Mouse (Mus musculus): ENCODE results near the gene Rora. TPM values are rescaled to one million over a fixed set of nuclear protein-coding genes. Genes with fewer than 3 reads are reported as not detected.

Gene Rora
- polyA plus RNA-seq, 1 experiment: 0.85 TPM

GRCm38 (mm10) chr9:68963898-68964297 lies 310.3 kb downstream of the Rora start:
- TF ChIP-seq POLR2A (IDR thresholded peaks at IDR 0.05; ENCODE audit: borderline replicate concordance, control insufficient read depth, low read depth, low read length) (no peak), CTCF (IDR thresholded peaks at IDR 0.05; ENCODE audit: control insufficient read depth, insufficient read depth, low read length) (no peak)
- no peak overlapping the region for H3K4me3 ChIP-seq (replicated peaks; ENCODE audit: control insufficient read depth, low read depth, low read length)
- 83% methylated on average over 5 of the region's 5 CpGs for WGBS
- H3K27ac ChIP-seq (ENCODE audit: control insufficient read depth, insufficient read depth, low read depth, low read length, poor library complexity): no peak overlapping the region
- no peaks in the 10 kb centered on the region for H3K4me1 ChIP-seq (ENCODE audit: control insufficient read depth, insufficient read depth, low read length)

GRCm38 (mm10) chr9:68966540-68966939 lies 313.0 kb downstream of the Rora start:
- Histone ChIP-seq H3K4me3 (replicated peaks; ENCODE audit: control insufficient read depth, low read depth, low read length) (no peak overlapping the region), H3K4me1 (ENCODE audit: control insufficient read depth, insufficient read depth, low read length) (no peaks in the 10 kb centered on the region), H3K27ac (ENCODE audit: control insufficient read depth, insufficient read depth, low read depth, low read length, poor library complexity) (no peak overlapping the region)
- TF ChIP-seq POLR2A (IDR thresholded peaks at IDR 0.05; ENCODE audit: borderline replicate concordance, control insufficient read depth, low read depth, low read length) (no peak), CTCF (IDR thresholded peaks at IDR 0.05; ENCODE audit: control insufficient read depth, insufficient read depth, low read length) (no peak)
- WGBS: 58% methylated on average over 13 of the region's 13 CpGs

- TF ChIP-seq CTCF (IDR thresholded peaks at IDR 0.05; ENCODE audit: control insufficient read depth, insufficient read depth, low read length) (no peak), POLR2A (IDR thresholded peaks at IDR 0.05; ENCODE audit: borderline replicate concordance, control insufficient read depth, low read depth, low read length) (no peak)
- no peaks in the 10 kb centered on the region for H3K4me1 ChIP-seq (ENCODE audit: control insufficient read depth, insufficient read depth, low read length)
- H3K27ac ChIP-seq (ENCODE audit: control insufficient read depth, insufficient read depth, low read depth, low read length, poor library complexity): no peak overlapping the region
- H3K4me3 ChIP-seq (replicated peaks; ENCODE audit: control insufficient read depth, low read depth, low read length): no peak overlapping the region
- 82% methylated on average over 6 of the region's 6 CpGs for WGBS
Measured at GRCm38 (mm10) chr9:68970074-68970473, 316.5 kb downstream of the Rora start.

GRCm38 (mm10) chr9:68972277-68972676 lies 318.7 kb downstream of the Rora start:
- WGBS: 79% methylated on average over 7 of the region's 7 CpGs
- TF ChIP-seq POLR2A (IDR thresholded peaks at IDR 0.05; ENCODE audit: borderline replicate concordance, control insufficient read depth, low read depth, low read length): no peak
- TF ChIP-seq CTCF (IDR thresholded peaks at IDR 0.05; ENCODE audit: control insufficient read depth, insufficient read depth, low read length): no peak
- no peaks in the 10 kb centered on the region for H3K4me1 ChIP-seq (ENCODE audit: control insufficient read depth, insufficient read depth, low read length)
- H3K27ac ChIP-seq (ENCODE audit: control insufficient read depth, insufficient read depth, low read depth, low read length, poor library complexity): no peak overlapping the region
- H3K4me3 ChIP-seq (replicated peaks; ENCODE audit: control insufficient read depth, low read depth, low read length): no peak overlapping the region

- H3K27ac ChIP-seq (ENCODE audit: control insufficient read depth, insufficient read depth, low read depth, low read length, poor library complexity): no peak overlapping the region
- WGBS: 81% methylated on average over 2 of the region's 2 CpGs
- H3K4me3 ChIP-seq (replicated peaks; ENCODE audit: control insufficient read depth, low read depth, low read length): no peak overlapping the region
- TF ChIP-seq CTCF (IDR thresholded peaks at IDR 0.05; ENCODE audit: control insufficient read depth, insufficient read depth, low read length) (no peak), POLR2A (IDR thresholded peaks at IDR 0.05; ENCODE audit: borderline replicate concordance, control insufficient read depth, low read depth, low read length) (no peak)
- H3K4me1 ChIP-seq (ENCODE audit: control insufficient read depth, insufficient read depth, low read length): no peaks in the 10 kb centered on the region
Measured at GRCm38 (mm10) chr9:68974517-68974916, 320.9 kb downstream of the Rora start.

- Histone ChIP-seq H3K4me1 (ENCODE audit: control insufficient read depth, insufficient read depth, low read length) (no peaks in the 10 kb centered on the region), H3K4me3 (replicated peaks; ENCODE audit: control insufficient read depth, low read depth, low read length) (no peak overlapping the region), H3K27ac (ENCODE audit: control insufficient read depth, insufficient read depth, low read depth, low read length, poor library complexity) (no peak overlapping the region)
- TF ChIP-seq CTCF (IDR thresholded peaks at IDR 0.05; ENCODE audit: control insufficient read depth, insufficient read depth, low read length) (no peak), POLR2A (IDR thresholded peaks at IDR 0.05; ENCODE audit: borderline replicate concordance, control insufficient read depth, low read depth, low read length) (no peak)
- WGBS: 77% methylated on average over 5 of the region's 5 CpGs
Measured at GRCm38 (mm10) chr9:68976136-68976535, 322.6 kb downstream of the Rora start.

- no peak overlapping the region for H3K4me3 ChIP-seq (replicated peaks; ENCODE audit: control insufficient read depth, low read depth, low read length)
- 81% methylated on average over 4 of the region's 4 CpGs for WGBS
- no peaks in the 10 kb centered on the region for H3K4me1 ChIP-seq (ENCODE audit: control insufficient read depth, insufficient read depth, low read length)
- H3K27ac ChIP-seq (ENCODE audit: control insufficient read depth, insufficient read depth, low read depth, low read length, poor library complexity): no peak overlapping the region
- TF ChIP-seq CTCF (IDR thresholded peaks at IDR 0.05; ENCODE audit: control insufficient read depth, insufficient read depth, low read length): no peak
- no peak for TF ChIP-seq POLR2A (IDR thresholded peaks at IDR 0.05; ENCODE audit: borderline replicate concordance, control insufficient read depth, low read depth, low read length)
Measured at GRCm38 (mm10) chr9:68976851-68977250, 323.3 kb downstream of the Rora start.

- Histone ChIP-seq H3K4me1 (ENCODE audit: control insufficient read depth, insufficient read depth, low read length) (no peaks in the 10 kb centered on the region), H3K27ac (ENCODE audit: control insufficient read depth, insufficient read depth, low read depth, low read length, poor library complexity) (no peak overlapping the region), H3K4me3 (replicated peaks; ENCODE audit: control insufficient read depth, low read depth, low read length) (no peak overlapping the region)
- TF ChIP-seq CTCF (IDR thresholded peaks at IDR 0.05; ENCODE audit: control insufficient read depth, insufficient read depth, low read length) (no peak), POLR2A (IDR thresholded peaks at IDR 0.05; ENCODE audit: borderline replicate concordance, control insufficient read depth, low read depth, low read length) (no peak)
- WGBS: 74% methylated on average over 4 of the region's 4 CpGs
Measured at GRCm38 (mm10) chr9:68978656-68979055, 325.1 kb downstream of the Rora start.

- TF ChIP-seq CTCF (IDR thresholded peaks at IDR 0.05; ENCODE audit: control insufficient read depth, insufficient read depth, low read length): no peak
- no peak for TF ChIP-seq POLR2A (IDR thresholded peaks at IDR 0.05; ENCODE audit: borderline replicate concordance, control insufficient read depth, low read depth, low read length)
- no peak overlapping the region for H3K4me3 ChIP-seq (replicated peaks; ENCODE audit: control insufficient read depth, low read depth, low read length)
- no peaks in the 10 kb centered on the region for H3K4me1 ChIP-seq (ENCODE audit: control insufficient read depth, insufficient read depth, low read length)
- no peak overlapping the region for H3K27ac ChIP-seq (ENCODE audit: control insufficient read depth, insufficient read depth, low read depth, low read length, poor library complexity)
- WGBS: 88% methylated on average over 4 of the region's 4 CpGs
Measured at GRCm38 (mm10) chr9:68980041-68980440, 326.5 kb downstream of the Rora start.
